Mouse (Mus musculus): ENCODE measurements around the gene Matk. TPM values are rescaled to one million over a fixed set of nuclear protein-coding genes. Genes with fewer than 3 reads are reported as not detected.

The Matk gene
- total and polyA plus RNA-seq, 3 experiments = 0.23 to 1.0 TPM; not detected in 1

DNA sequence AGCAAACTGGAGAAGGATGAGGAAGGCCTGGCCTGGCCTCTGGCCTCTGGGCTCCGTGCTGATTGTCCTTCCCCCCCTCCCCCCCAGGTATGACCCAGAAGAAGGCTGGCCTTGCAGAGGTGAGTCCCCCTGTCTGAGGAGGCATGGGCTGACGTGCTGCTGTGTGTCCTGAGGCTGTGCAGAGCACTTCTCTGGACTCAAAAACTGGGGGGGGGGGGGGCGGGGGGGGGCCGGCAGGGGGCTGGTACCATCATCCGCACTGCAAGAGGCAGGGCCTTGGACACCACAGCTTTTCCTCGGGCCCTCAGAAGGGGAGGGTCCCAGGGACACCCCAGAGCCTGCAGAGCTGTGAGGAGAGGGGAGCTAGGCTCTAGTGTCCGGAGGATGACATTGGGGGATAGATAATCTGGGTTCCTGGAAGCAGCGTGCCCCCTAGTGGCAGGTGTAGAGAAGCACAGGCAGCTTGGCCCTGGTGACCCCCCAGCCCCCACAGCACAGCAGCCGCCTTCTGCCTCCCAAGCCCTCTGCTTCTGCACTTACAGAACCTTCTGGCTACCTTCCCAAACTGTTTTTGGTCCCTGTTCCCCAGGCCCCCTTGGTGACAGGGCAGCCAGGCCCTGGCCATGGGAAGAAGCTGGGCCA lies 52.0 kb downstream of the Matk start:
- H3K36me3 ChIP-seq (ENCODE audit: control insufficient read depth in 1 of 2, insufficient read depth in 2 of 2, low read length in 2 of 2) = peaks cover 0 to 4% of the 10 kb centered on the region in 2 experiments; a peak in 1 of 4 replicates
- peak; percentile 63 for DNase-seq (ENCODE audit: low read depth, low spot score)

DNA sequence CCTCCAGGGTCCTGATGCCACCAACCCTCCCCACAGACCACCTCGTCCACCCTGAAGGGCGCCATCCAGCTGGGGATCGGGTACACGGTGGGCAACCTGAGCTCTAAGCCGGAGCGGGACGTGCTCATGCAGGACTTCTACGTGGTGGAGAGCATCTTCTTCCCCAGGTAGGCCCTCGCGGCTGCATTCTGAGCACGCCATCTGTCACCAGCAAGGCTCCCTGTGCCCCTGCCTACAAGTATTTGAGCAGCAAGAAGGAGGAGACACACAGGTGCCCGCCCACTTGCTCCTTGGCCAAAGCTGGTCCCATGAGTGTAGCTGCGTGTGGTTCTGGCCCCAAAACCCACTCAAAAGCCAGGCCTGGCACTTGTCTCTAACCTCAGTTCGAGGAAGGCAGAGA lies 52.9 kb downstream of the Matk start:
- Histone ChIP-seq H3K36me3 (ENCODE audit: control insufficient read depth in 1 of 2, insufficient read depth in 2 of 2, low read length in 2 of 2) (peaks cover 0 to 4% of the 10 kb centered on the region in 2 experiments; a peak in 1 of 4 replicates), H3K27ac (ENCODE audit: control insufficient read depth, low read depth, low read length) (no peak overlapping the region), H3K27me3 (ENCODE audit: control insufficient read depth in 1 of 2, insufficient read depth in 2 of 2, low read length in 2 of 2) (no peaks in the 10 kb centered on the region), H3K4me3 (ENCODE audit: control insufficient read depth in 1 of 2, insufficient read depth in 1 of 2, low read depth in 2 of 2, low read length in 2 of 2) (no peak overlapping the region), H3K9me3 (replicated peaks; ENCODE audit: insufficient read depth, low read length) (no peaks in the 10 kb centered on the region), H3K9ac (ENCODE audit: control insufficient read depth, low read depth, low read length, poor library complexity, severe bottlenecking) (no peak overlapping the region), H3K4me1 (ENCODE audit: control insufficient read depth in 1 of 2, insufficient read depth in 2 of 2, low read length in 2 of 2) (no peaks in the 10 kb centered on the region), H3K79me2 (ENCODE audit: control insufficient read depth, insufficient read depth, low read length, poor library complexity) (peaks cover 6% of the 10 kb centered on the region; the same call in 1 of the 2 replicates)
- DNase-seq (ENCODE audit: low read depth, low spot score) = no peak
- TF ChIP-seq ZNF384 (IDR thresholded peaks at IDR 0.05; ENCODE audit: low read depth, low read length) = no peak

More for the DNA sequence above, 52.0 kb downstream of the Matk start:
- Histone ChIP-seq H3K27me3 (ENCODE audit: control insufficient read depth in 1 of 2, insufficient read depth in 2 of 2, low read length in 2 of 2) (no peaks in the 10 kb centered on the region), H3K4me1 (ENCODE audit: control insufficient read depth in 1 of 2, insufficient read depth in 2 of 2, low read length in 2 of 2) (no peaks in the 10 kb centered on the region), H3K27ac (ENCODE audit: control insufficient read depth, low read depth, low read length) (no peak overlapping the region), H3K9me3 (replicated peaks; ENCODE audit: insufficient read depth, low read length) (no peaks in the 10 kb centered on the region), H3K79me2 (ENCODE audit: control insufficient read depth, insufficient read depth, low read length, poor library complexity) (peaks cover 12% of the 10 kb centered on the region), H3K4me3 (ENCODE audit: control insufficient read depth in 1 of 2, insufficient read depth in 1 of 2, low read depth in 2 of 2, low read length in 2 of 2) (no peak overlapping the region), H3K9ac (ENCODE audit: control insufficient read depth, low read depth, low read length, poor library complexity, severe bottlenecking) (no peak overlapping the region)
- TF ChIP-seq NRF1 (IDR thresholded peaks at IDR 0.05; ENCODE audit: insufficient read depth, low read depth, low read length, poor library complexity, severe bottlenecking) (no peak), CHD2 (IDR thresholded peaks at IDR 0.05; ENCODE audit: low read length) (no peak), SMC3 (IDR thresholded peaks at IDR 0.05; ENCODE audit: low read depth, low read length) (peak; percentile 53), MAFK (IDR thresholded peaks at IDR 0.05; ENCODE audit: borderline replicate concordance, low read depth, low read length) (no peak), ZC3H11A (IDR thresholded peaks at IDR 0.05; ENCODE audit: low read depth, low read length) (0 out of 2 replicates have a peak, but pooled peaks have one; percentile 26), MAZ (IDR thresholded peaks at IDR 0.05; ENCODE audit: low read depth, low read length) (0 out of 2 replicates have a peak, but pooled peaks have one; percentile 28), NELFE (IDR thresholded peaks at IDR 0.05; ENCODE audit: low read depth, low read length) (no peak), RAD21 (IDR thresholded peaks at IDR 0.05; ENCODE audit: low read depth, low read length) (peak; percentile 56), CTCF (IDR thresholded peaks at IDR 0.05 in 2 of 3, conservative IDR thresholded peaks at IDR 0.05 in 1 of 3; ENCODE audit: control insufficient read depth in 1 of 3, insufficient read depth in 1 of 3, low read depth in 2 of 3, low read length in 3 of 3, poor library complexity in 1 of 3, severe bottlenecking in 1 of 3) (peak; percentile 77 to 88 (median 78)), RCOR1 (IDR thresholded peaks at IDR 0.05; ENCODE audit: low read depth, low read length) (no peak)

DNA sequence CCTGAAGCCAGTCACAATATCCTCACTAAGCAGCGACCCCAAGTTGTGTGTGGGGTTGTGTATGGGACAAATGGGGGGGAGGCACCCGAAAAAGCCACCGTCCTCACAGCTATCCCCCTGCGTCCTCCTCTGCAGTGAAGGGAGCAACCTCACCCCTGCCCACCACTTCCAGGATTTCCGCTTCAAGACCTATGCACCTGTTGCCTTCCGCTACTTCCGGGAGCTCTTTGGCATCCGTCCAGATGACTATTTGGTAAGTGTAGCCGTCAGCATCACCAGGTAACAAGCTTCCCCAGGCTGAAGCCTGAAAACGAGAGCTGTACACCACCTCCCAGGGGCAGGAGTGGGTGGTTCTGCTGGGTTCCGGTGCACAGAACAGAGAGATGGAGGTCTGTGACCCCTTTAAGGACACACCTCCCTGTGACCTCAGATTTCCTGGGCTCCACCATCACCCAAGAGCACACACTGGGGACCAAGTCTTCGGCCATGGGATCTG lies 53.5 kb downstream of the Matk start:
- no peak overlapping the region for H3K27ac ChIP-seq (ENCODE audit: control insufficient read depth, low read depth, low read length)
- H3K9me3 ChIP-seq (replicated peaks; ENCODE audit: insufficient read depth, low read length) = no peaks in the 10 kb centered on the region
- no peaks in the 10 kb centered on the region for H3K27me3 ChIP-seq (ENCODE audit: control insufficient read depth in 1 of 2, insufficient read depth in 2 of 2, low read length in 2 of 2)
- H3K79me2 ChIP-seq (ENCODE audit: control insufficient read depth, insufficient read depth, low read length, poor library complexity) = peaks cover 6% of the 10 kb centered on the region; the same call in 1 of the 2 replicates
- H3K4me3 ChIP-seq (ENCODE audit: control insufficient read depth in 1 of 2, insufficient read depth in 1 of 2, low read depth in 2 of 2, low read length in 2 of 2) = no peak overlapping the region
- DNase-seq (ENCODE audit: low read depth, low spot score) = no peak
- peaks cover 0 to 4% of the 10 kb centered on the region in 2 experiments; a peak in 1 of 4 replicates for H3K36me3 ChIP-seq (ENCODE audit: control insufficient read depth in 1 of 2, insufficient read depth in 2 of 2, low read length in 2 of 2)
- no peak for TF ChIP-seq HCFC1 (IDR thresholded peaks at IDR 0.05; ENCODE audit: low read depth, low read length)
- TF ChIP-seq TAL1 (IDR thresholded peaks at IDR 0.05; ENCODE audit: low read length) = no peak
- TF ChIP-seq MYC (IDR thresholded peaks at IDR 0.05; ENCODE audit: low read depth, low read length) = no peak
- no peak for TF ChIP-seq NRF1 (IDR thresholded peaks at IDR 0.05; ENCODE audit: insufficient read depth, low read depth, low read length, poor library complexity, severe bottlenecking)
- TF ChIP-seq EP300 (IDR thresholded peaks at IDR 0.05; ENCODE audit: low read depth in 1 of 2, low read length in 2 of 2) = no peak
- no peak for TF ChIP-seq POLR2A (IDR thresholded peaks at IDR 0.05; ENCODE audit: control insufficient read depth in 1 of 2, insufficient read depth in 1 of 2, low read depth in 1 of 2, low read length in 2 of 2, poor library complexity in 1 of 2)
- no peak for TF ChIP-seq ETS1 (IDR thresholded peaks at IDR 0.05; ENCODE audit: low read depth, low read length)
- TF ChIP-seq USF2 (IDR thresholded peaks at IDR 0.05; ENCODE audit: borderline replicate concordance in 1 of 2, insufficient read depth in 1 of 2, low read depth in 1 of 2, low read length in 2 of 2) = no peak
- H3K4me1 ChIP-seq (ENCODE audit: control insufficient read depth in 1 of 2, insufficient read depth in 2 of 2, low read length in 2 of 2) = no peaks in the 10 kb centered on the region
- H3K9ac ChIP-seq (ENCODE audit: control insufficient read depth, low read depth, low read length, poor library complexity, severe bottlenecking) = no peak overlapping the region
